Mouse (Mus musculus): ENCODE measurements around the gene Ssh2.
"Not testable (repeated sequence)": the region's sequence is repeated elsewhere in the genome, so short reads cannot be mapped to it uniquely, and the experiment has no call there.

GRCm38 (mm10) chr11:77293673-77294072, 77.6 kb downstream of the Ssh2 start:
- not testable (repeated sequence) for TF ChIP-seq MAFK (IDR thresholded peaks at IDR 0.05; ENCODE audit: insufficient read depth, low read depth, low read length); CHD2 (IDR thresholded peaks at IDR 0.05; ENCODE audit: low read depth, low read length); HCFC1 (IDR thresholded peaks at IDR 0.05; ENCODE audit: borderline replicate concordance, insufficient read depth, low read length); ZC3H11A (IDR thresholded peaks at IDR 0.05; ENCODE audit: borderline replicate concordance, low read depth, low read length)

All from ES-E14 (cell line).